Mouse (Mus musculus) kidney, adult 11 months (tissue): Measurements from ENCODE around the gene Opa1.

Experiments used
- DNase-seq: peaks from one replicate; pipeline ENCODE4 v3.0.0; 2022

Gene Opa1

GRCm38 (mm10) chr16:29693791-29694419 is 114.8 kb downstream of the Opa1 start:
- no peak for DNase-seq

GRCm38 (mm10) chr16:29694420-29694959 is 115.4 kb downstream of the Opa1 start:
- no peak for DNase-seq
